Mouse (Mus musculus) erythroblast, embryonic 14.5 days (primary cell): ENCODE measurements around the gene Abr.

ENCODE experiments used
- GATA1 ChIP-seq: IDR thresholded peaks from 2 replicates; pipeline ENCODE4 v1.6.1; 2012; ENCODE audit warnings: low read length, inconsistent platforms, mixed read lengths
- TAL1 ChIP-seq: IDR thresholded peaks from 3 replicates; pipeline ENCODE4 v1.6.1; 2012; ENCODE audit warnings: low read length, inconsistent platforms, mixed read lengths

- TF ChIP-seq GATA1 (no peak), TAL1 (no peak)
Observed at GRCm38 (mm10) chr11:76509751-76510723, 112.1 kb downstream of the Abr start.
